8 mouse cellular contexts compared by ENCODE assay signal in genomic region chr13:23747892-23748288, GRCm38 (mm10). TPM values are rescaled to one million over a fixed set of nuclear protein-coding genes. Genes with fewer than 3 reads are reported as not detected.
DNase-seq lines count a peak whose midpoint lies in the region; ATAC-seq and TF ChIP-seq lines count a peak whose summit lies in the region.

No protein-coding gene starts in this region.

- no peaks in the 10 kb centered on the region for H3K36me3 ChIP-seq in hindbrain, embryonic 14.5 days (replicated peaks; ENCODE audit: control insufficient read depth, insufficient read depth)
- H3K36me3 ChIP-seq in myocyte (ENCODE audit: control insufficient read depth, insufficient read depth), result no peaks in the 10 kb centered on the region

- WGBS in hindbrain, embryonic 14.5 days, result 5% methylated on average over 4 of the region's 4 CpGs

- H3K27me3 ChIP-seq in hindbrain, embryonic 14.5 days (ENCODE audit: control insufficient read depth, insufficient read depth, low read length), result no peaks in the 10 kb centered on the region
- no peaks in the 10 kb centered on the region for H3K27me3 ChIP-seq in myocyte (ENCODE audit: control insufficient read depth, insufficient read depth, insufficient read length)

- H3K27ac ChIP-seq in left cerebral cortex, adult 2 months, result 0 out of 2 replicates have a peak overlapping the region, but pooled peaks have one; percentile 11
- peak overlapping the region; percentile 92; the same call in 1 of the 2 replicates for H3K27ac ChIP-seq in hindbrain, embryonic 14.5 days

- peaks cover 15% of the 10 kb centered on the region for H3K4me1 ChIP-seq in hindbrain, embryonic 14.5 days (replicated peaks; ENCODE audit: control insufficient read depth, insufficient read depth, low read length)

- TF ChIP-seq POLR2A in myocyte (IDR thresholded peaks at IDR 0.05; ENCODE audit: insufficient read length, low read depth), result no peak

- intact Hi-C loops in left cerebral cortex, adult 2 months (cut with DNase I), result loop anchor here (2.0 to 10.0 kb wide), 2 partner anchors 165 to 313 kb away; no protein-coding TSS in a partner anchor
- intact Hi-C loops in left cerebral cortex, postnatal 36 days (cut with DNase I), result loop anchor here (5.0 kb wide), 1 partner anchor 1706 kb away; the partner anchor contains the start of genes Hist1h2ag, Hist1h2bj and Hist1h4i

- no peak overlapping the region for H3K4me3 ChIP-seq in left cerebral cortex, adult 2 months
- no peak overlapping the region for H3K4me3 ChIP-seq in hindbrain, embryonic 14.5 days (replicated peaks; ENCODE audit: low read length)
- H3K4me3 ChIP-seq in myocyte, result no peak overlapping the region

- no peak overlapping the region for H3ac ChIP-seq in myocyte (ENCODE audit: control insufficient read depth, insufficient read length)

- DNase-seq in left cerebral cortex, adult 2 months (ENCODE audit: extremely low spot score in 1 of 2, low spot score in 2 of 2), result no peak
- DNase-seq in left cerebral cortex, postnatal 36 days (ENCODE audit: low spot score in 2 of 2), result no peak
- peak; percentile 52 for DNase-seq in embryo, embryonic 10 days (ENCODE audit: low spot score)
- DNase-seq in hindbrain, embryonic 14.5 days (ENCODE audit: low spot score), result no peak
- DNase-seq in ovary, postnatal 14 days (ENCODE audit: low spot score), result no peak
- DNase-seq in layer of hippocampus, adult 9-11 months, result no peak
- no peak for DNase-seq in cerebellum, postnatal 36 days

- TF ChIP-seq CTCF in left cerebral cortex, adult 2 months (IDR thresholded peaks at IDR 0.05), result no peak

- no peaks in the 10 kb centered on the region for H3K79me2 ChIP-seq in myocyte (ENCODE audit: control insufficient read depth, insufficient read depth)

- 0 out of 2 replicates have a peak overlapping the region, but pooled peaks have one; percentile 54 for H3K9ac ChIP-seq in hindbrain, embryonic 14.5 days

- H3K9me3 ChIP-seq in hindbrain, embryonic 14.5 days (ENCODE audit: control insufficient read depth, low read length), result no peaks in the 10 kb centered on the region

- no peak for ATAC-seq in hindbrain, embryonic 14.5 days (ENCODE audit: low FRiP score)

- H3K4me2 ChIP-seq in hindbrain, embryonic 14.5 days (replicated peaks), result no peak overlapping the region
- H3K4me2 ChIP-seq in myocyte (ENCODE audit: low read depth), result peak overlapping the region; percentile 94

TF ChIP-seq in myocyte, 11 proteins besides CTCF, POLR2A, EP300 and RAD21:
- TF ChIP-seq MYOD1 (IDR thresholded peaks at IDR 0.05; ENCODE audit: control insufficient read depth in 1 of 3, insufficient read length in 2 of 3, low read depth in 2 of 3), result no peak
- TF ChIP-seq USF1 (IDR thresholded peaks at IDR 0.05; ENCODE audit: low read depth), result no peak
- TF ChIP-seq MYOG (IDR thresholded peaks at IDR 0.05; ENCODE audit: control insufficient read depth in 1 of 3, insufficient read depth in 1 of 3, insufficient read length in 2 of 3, low read depth in 2 of 3), result no peak

RNA-seq across cellular contexts. Expression of gene Hist1h2bb, which starts 1.4 kb away (rescaled TPM):
- 10 to 100 TPM; 12.3 to 19.0 TPM for total RNA-seq in left cerebral cortex, adult 2 months (2021)
- 10 to 100 TPM; 17.9 to 19.8 TPM for total RNA-seq in left cerebral cortex, postnatal 36 days (2021)
- 0.64 TPM in 1 of 2 replicates, not detected in the other for polyA plus RNA-seq in hindbrain, embryonic 14.5 days (2014; fragmentation: Nextera tagmentation; extraction: Ambion mirVana)
- 1.3 TPM for polyA plus RNA-seq in myocyte (2012; fragmentation: generic; extraction: Trizol)

RNA-seq across cellular contexts. Expression of gene Hist1h3c, which starts 2.5 kb away (rescaled TPM):
- total RNA-seq in left cerebral cortex, adult 2 months (2021), result 1 to 10 TPM; 1.0 to 1.3 TPM
- total RNA-seq in left cerebral cortex, postnatal 36 days (2021), result 1 to 10 TPM; 1.9 to 2.6 TPM
- polyA plus RNA-seq in hindbrain, embryonic 14.5 days (2014; fragmentation: Nextera tagmentation; extraction: Ambion mirVana), result 1.1 TPM in 1 of 2 replicates, not detected in the other
- 2.5 TPM for polyA plus RNA-seq in myocyte (2012; fragmentation: generic; extraction: Trizol)

RNA-seq across cellular contexts. Expression of gene Hist1h2ab, which starts 3.0 kb away (rescaled TPM):
- total RNA-seq in left cerebral cortex, adult 2 months (2021), result 10 to 100 TPM; 19.9 to 21.0 TPM
- total RNA-seq in left cerebral cortex, postnatal 36 days (2021), result 10 to 100 TPM; 28.3 to 44.5 TPM
- 6.7 and 9.8 TPM in 2 replicates for polyA plus RNA-seq in hindbrain, embryonic 14.5 days (2014; fragmentation: Nextera tagmentation; extraction: Ambion mirVana)
- polyA plus RNA-seq in myocyte (2012; fragmentation: generic; extraction: Trizol), result 2.1 TPM

RNA-seq across cellular contexts. Expression of gene Hist1h3b, which starts 4.2 kb away (rescaled TPM):
- total RNA-seq in left cerebral cortex, adult 2 months (2021), result 1 to 10 TPM; 6.6 to 7.5 TPM
- 10 to 100 TPM in 1 of 2 experiments, 1 to 10 TPM in 1; 9.7 to 14.5 TPM for total RNA-seq in left cerebral cortex, postnatal 36 days (2021)
- 1.1 and 1.8 TPM in 2 replicates for polyA plus RNA-seq in hindbrain, embryonic 14.5 days (2014; fragmentation: Nextera tagmentation; extraction: Ambion mirVana)
- 1.3 TPM for polyA plus RNA-seq in myocyte (2012; fragmentation: generic; extraction: Trizol)

RNA-seq across cellular contexts. Expression of gene Hist1h4b, which starts 8.9 kb away (rescaled TPM):
- 10 to 100 TPM; 62.5 to 93.5 TPM for total RNA-seq in left cerebral cortex, adult 2 months (2021)
- total RNA-seq in left cerebral cortex, postnatal 36 days (2021), result 10 to 100 TPM; 87.5 to 90.3 TPM
- polyA plus RNA-seq in hindbrain, embryonic 14.5 days (2014; fragmentation: Nextera tagmentation; extraction: Ambion mirVana), result 2.1 TPM in 1 of 2 replicates, not detected in the other
- polyA plus RNA-seq in myocyte (2012; fragmentation: generic; extraction: Trizol), result 5.5 TPM
